Mouse (Mus musculus): ENCODE results near the gene Olfr1297. TPM values are rescaled to one million over a fixed set of nuclear protein-coding genes. Genes with fewer than 3 reads are reported as not detected.

Gene Olfr1297
- total RNA-seq (2023): not detected

DNA sequence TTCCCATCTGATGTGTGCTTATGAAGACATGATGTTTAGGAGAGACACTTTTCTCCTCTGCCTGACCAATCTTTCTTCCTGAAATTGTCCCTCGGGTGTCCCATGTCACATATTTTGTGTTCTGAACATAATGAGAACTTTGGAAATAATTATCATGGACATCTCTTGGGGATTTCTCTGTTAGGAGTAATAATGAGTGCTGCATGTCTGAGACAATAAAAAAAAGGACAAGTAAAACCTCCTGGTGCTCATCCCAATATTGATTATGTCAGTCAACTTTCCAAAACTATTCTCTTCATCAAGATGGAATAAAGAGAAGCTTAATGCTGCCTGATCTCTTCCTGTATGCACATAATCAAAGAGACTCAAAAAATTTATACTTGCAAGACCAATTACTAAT, at the start of gene Olfr1297:
Gene Olfr1297 (minus strand): TSS at position 101 of the 400 bp plus-strand sequence.

GRCm38 (mm10) chr2:111661119-111661518, 34.8 kb upstream of the Olfr1297 start, which contains the start of gene Olfr1299:
Gene Olfr1299, plus strand, starts transcription at chr2:111661419.

GRCm38 (mm10) chr2:111649101-111649500, 22.8 kb upstream of the Olfr1297 start, which contains the start of gene Olfr1298:
Gene Olfr1298, minus strand, starts transcription at chr2:111649201.

GRCm38 (mm10) chr2:111569581-111569980, 56.7 kb downstream of the Olfr1297 start, which contains the start of gene Olfr1295:
Gene Olfr1295, minus strand, starts transcription at chr2:111569681.

Other genes with a start within 250 kb of the Olfr1297 start
- not detected for gene Olfr1286, start 203.4 kb downstream of the Olfr1297 start, total RNA-seq (2023)
- not detected for gene Olfr1287, start 177.4 kb downstream of the Olfr1297 start, total RNA-seq (2023)
- not detected for gene Olfr1288, start 152.4 kb downstream of the Olfr1297 start, total RNA-seq (2023)
- gene Olfr1289, start 145.7 kb downstream of the Olfr1297 start, total RNA-seq (2023): not detected
- not detected for gene Olfr1290, start 132.7 kb downstream of the Olfr1297 start, total RNA-seq (2023)
- gene Olfr1291-ps1, start 129.3 kb downstream of the Olfr1297 start, total RNA-seq (2023): not detected
- gene Olfr1293-ps, start 101.3 kb downstream of the Olfr1297 start, total RNA-seq (2023): not detected
- gene Olfr1294, start 86.2 kb downstream of the Olfr1297 start, total RNA-seq (2023): not detected
- gene Olfr1295, start 56.8 kb downstream of the Olfr1297 start, total RNA-seq (2023): not detected
- gene Olfr1298, start 22.7 kb upstream of the Olfr1297 start, total RNA-seq (2023): not detected
- gene Olfr1299, start 34.9 kb upstream of the Olfr1297 start, total RNA-seq (2023): not detected
- not detected for gene Olfr1301, start 124.5 kb upstream of the Olfr1297 start, total RNA-seq (2023)
- gene Olfr1302, start 150.9 kb upstream of the Olfr1297 start, total RNA-seq (2023): not detected
- not detected for gene Olfr1303, start 193.8 kb upstream of the Olfr1297 start, total RNA-seq (2023)

All from CD4-positive naive resting alpha-beta T cell, adult 76 days (primary cell).